Mouse (Mus musculus): ENCODE results near the gene Zfp639.

DNA sequence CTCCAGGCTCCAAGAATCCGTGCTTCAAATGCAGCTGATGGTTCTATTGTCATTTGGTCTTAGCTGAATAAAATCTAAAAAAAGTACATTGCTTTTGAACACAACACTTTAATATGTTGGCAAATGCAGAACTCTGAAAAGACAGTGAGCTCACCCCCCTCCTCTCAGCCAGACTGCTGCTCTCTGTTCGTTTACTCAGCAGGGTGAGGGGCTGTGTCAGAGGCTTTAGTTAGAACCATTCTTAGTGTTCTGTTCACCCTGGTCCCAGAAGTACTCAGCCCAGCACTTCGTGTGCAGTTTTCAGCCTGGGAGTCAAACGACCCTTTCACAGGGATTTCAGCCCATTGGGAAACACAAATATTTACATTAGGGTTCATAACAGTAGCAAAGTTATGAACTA, 41.6 kb upstream of the Zfp639 start:
- TF ChIP-seq CTCF (IDR thresholded peaks at IDR 0.05) (no peak), EP300 (IDR thresholded peaks at IDR 0.05) (no peak)
